Mouse (Mus musculus) midbrain, postnatal 0 days (tissue): ENCODE data around the gene Cfap43. TPM values are rescaled to one million over a fixed set of nuclear protein-coding genes. Genes with fewer than 3 reads are reported as not detected.

Source experiments
- ATAC-seq: fragments of 200-750 bp; cut with Nextera tagmentation; 2 replicates; pipeline ENCODE4 v1.8.0; 2017; ENCODE audit warnings: moderate number of reproducible peaks, mild to moderate bottlenecking, moderate TSS enrichment, moderate library complexity; ENCODE audit not compliant: low FRiP score
- DNase-seq: peaks from one replicate; pipeline ENCODE4 v3.0.0-alpha.2; 2015; ENCODE audit warnings: low spot score
- H3K27ac ChIP-seq: fragments of 300-500 bp; sonication (generic); 2 replicates; pipeline ENCODE4 v1.5.1; 2014; ENCODE audit warnings: low read depth, mild to moderate bottlenecking, low read length, mixed read lengths
- H3K27me3 ChIP-seq: fragments of 300-500 bp; sonication (generic); 2 replicates; pipeline ENCODE4 v1.6.1; 2014; ENCODE audit warnings: low read length, control low read depth, mixed read lengths; ENCODE audit not compliant: insufficient read depth
- H3K36me3 ChIP-seq: fragments of 300-500 bp; sonication (generic); 2 replicates; pipeline ENCODE4 v1.6.1; 2014; ENCODE audit warnings: low read length, control low read depth, mixed read lengths; ENCODE audit not compliant: insufficient read depth
- H3K4me1 ChIP-seq: fragments of 300-500 bp; sonication (generic); 2 replicates; pipeline ENCODE4 v1.6.1; 2014; ENCODE audit warnings: mild to moderate bottlenecking, control low read depth, antibody characterized with exemption, low read length, mixed read lengths; ENCODE audit not compliant: insufficient read depth
- H3K4me2 ChIP-seq: fragments of 300-500 bp; sonication (generic); 2 replicates; pipeline ENCODE4 v1.6.1; 2014; ENCODE audit warnings: low read depth, mild to moderate bottlenecking, low read length, mixed read lengths; ENCODE audit not compliant: poor library complexity, severe bottlenecking
- H3K4me3 ChIP-seq: fragments of 300-500 bp; sonication (generic); 2 replicates; pipeline ENCODE4 v1.5.1; 2014; ENCODE audit warnings: low read depth, mild to moderate bottlenecking, low read length, moderate library complexity
- H3K9ac ChIP-seq: fragments of 300-500 bp; sonication (generic); replicated peaks from 2 replicates; pipeline ENCODE4 v1.6.1; 2014; ENCODE audit warnings: mild to moderate bottlenecking, low read length, moderate library complexity, mixed read lengths; ENCODE audit not compliant: poor library complexity, severe bottlenecking
- H3K9me3 ChIP-seq: fragments of 300-500 bp; sonication (generic); 2 replicates; pipeline ENCODE4 v1.6.1; 2016; ENCODE audit warnings: low read length, control low read depth
- CTCF ChIP-seq: IDR thresholded peaks from 2 replicates; pipeline ENCODE4 v1.5.1; 2016; ENCODE audit warnings: antibody characterized with exemption, mild to moderate bottlenecking
- WGBS: fragments of 180-500 bp; shearing (Covaris S2); extraction: QIAGEN DNeasy Blood & Tissue Kit; methylation state at CpG from one replicate; pipeline ENCODE4 v1.1.7; 2014; 5-methylcytosine and 5-hydroxymethylcytosine counted together
- polyA plus RNA-seq: library from polyadenylated mRNA; unstranded; fragments of >200 nt; fragmentation: Nextera tagmentation; extraction: Ambion mirVana; gene quantifications from 2 replicates; pipeline ENCODE4 v1.2.1, GENCODE M21; 2015
- total RNA-seq: library from RNA; depleted of rRNA; stranded (reverse); fragments of >200 nt; gene quantifications from 2 replicates; pipeline ENCODE4 v1.2.3, GENCODE M21; 2014

Gene Cfap43
- total and polyA plus RNA-seq, 2 experiments from 2014 or later: 2.6 to 4.2 TPM

DNA sequence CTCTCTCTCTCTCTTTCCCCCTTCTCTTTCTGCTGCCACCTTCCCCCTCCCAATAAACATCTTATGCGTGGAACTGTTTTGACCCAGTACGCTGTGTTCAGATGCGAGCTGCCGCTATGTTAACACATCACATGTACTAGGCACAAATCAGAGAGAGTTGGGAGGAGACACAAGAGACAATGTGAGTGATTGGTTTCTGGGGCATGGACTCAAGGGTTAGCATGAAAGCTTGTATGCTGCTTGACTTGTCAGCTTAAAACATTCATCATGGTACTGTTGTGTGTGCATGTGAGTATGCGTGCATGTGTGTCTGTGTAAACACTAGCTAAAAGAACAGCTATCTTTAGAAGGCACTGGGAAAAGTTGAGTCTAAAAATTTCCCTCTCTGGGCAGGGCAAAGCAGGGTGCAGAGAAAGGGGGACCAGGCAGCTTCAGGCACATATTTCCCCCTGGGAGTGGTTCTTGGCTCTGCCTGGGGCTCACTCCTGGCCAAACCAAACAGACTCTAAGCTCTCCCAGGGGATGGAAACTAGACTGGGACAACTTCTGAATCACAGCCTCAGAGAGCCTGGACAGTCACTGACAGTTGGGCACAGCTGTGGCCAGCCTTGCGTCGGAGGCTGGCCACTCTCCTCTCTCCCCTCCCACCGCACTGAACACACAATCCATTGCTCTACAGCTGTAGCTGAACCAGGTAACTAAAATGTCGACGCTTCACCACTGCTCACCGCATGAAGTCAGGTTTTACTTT, 27.4 kb downstream of the Cfap43 start:
- WGBS: 81% methylated on average over 11 of the region's 11 CpGs
- no peak overlapping the region for H3K9ac ChIP-seq

DNA sequence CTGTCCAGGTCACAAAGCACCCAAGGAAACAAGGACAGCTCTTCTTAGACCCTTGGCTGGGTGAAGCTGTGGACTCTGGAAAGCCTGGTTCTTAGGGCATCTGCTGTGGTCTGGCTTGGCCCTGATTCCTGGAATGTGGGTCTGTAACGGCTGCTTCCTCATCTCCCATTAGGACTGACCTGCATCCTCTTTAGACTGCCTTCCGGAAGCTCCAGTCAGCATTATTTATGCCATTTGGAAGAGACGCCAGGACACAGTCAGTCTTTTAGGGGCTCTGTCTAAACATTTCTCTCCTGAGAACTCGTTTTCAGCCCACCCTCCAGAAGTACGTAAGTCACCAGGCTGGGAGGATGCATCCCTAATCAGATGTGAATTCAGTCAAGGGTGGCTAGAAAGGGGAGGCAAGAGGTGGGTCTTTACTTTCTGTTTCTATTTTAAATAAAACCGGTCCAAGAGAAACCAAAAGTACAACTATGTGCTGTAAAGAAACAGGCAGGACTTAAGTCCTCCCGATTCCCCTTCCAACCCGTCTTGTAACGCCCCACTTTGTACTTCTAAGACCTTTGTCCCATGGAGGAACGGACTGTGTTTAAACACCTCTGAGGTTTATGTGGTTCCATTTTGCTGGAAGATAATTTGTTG, 28.5 kb downstream of the Cfap43 start:
- no peaks in the 10 kb centered on the region for H3K27me3 ChIP-seq
- no peaks in the 10 kb centered on the region for H3K9me3 ChIP-seq
- no peaks in the 10 kb centered on the region for H3K4me1 ChIP-seq
- no peaks in the 10 kb centered on the region for H3K36me3 ChIP-seq
- no peak overlapping the region for H3K9ac ChIP-seq
- H3K27ac ChIP-seq: no peak overlapping the region
- ATAC-seq: no peak
- no peak for TF ChIP-seq CTCF
- DNase-seq: no peak
- WGBS: 75% methylated on average over 10 of the region's 10 CpGs
- no peak overlapping the region for H3K4me3 ChIP-seq
- no peak overlapping the region for H3K4me2 ChIP-seq

More for the DNA sequence above, 27.4 kb downstream of the Cfap43 start:
- Histone ChIP-seq H3K27me3 (no peaks in the 10 kb centered on the region), H3K27ac (no peak overlapping the region), H3K4me1 (no peaks in the 10 kb centered on the region), H3K4me3 (no peak overlapping the region), H3K36me3 (no peaks in the 10 kb centered on the region), H3K4me2 (no peak overlapping the region), H3K9me3 (no peaks in the 10 kb centered on the region)
- no peak for DNase-seq
- no peak for TF ChIP-seq CTCF
- ATAC-seq: no peak

DNA sequence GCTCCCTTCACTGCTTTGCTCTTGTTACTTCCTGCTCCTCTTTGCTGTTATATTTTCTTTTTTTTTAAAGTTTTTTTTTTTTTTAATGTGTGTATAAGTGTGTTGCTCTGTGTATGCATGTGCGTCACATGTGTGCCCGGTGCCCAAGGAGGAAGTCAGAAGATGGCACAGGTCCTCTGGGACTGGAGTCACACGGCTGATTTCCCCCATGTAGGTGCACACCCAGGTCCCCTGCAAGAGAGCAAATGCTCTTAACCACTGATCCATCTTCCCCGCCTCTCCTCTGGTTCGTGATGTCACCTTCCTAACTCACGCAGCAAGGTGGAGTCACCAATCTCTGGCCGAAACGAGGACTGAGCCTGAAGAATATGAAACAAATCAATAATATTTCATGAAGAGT, 31.1 kb downstream of the Cfap43 start:
- no peak for ATAC-seq
- WGBS: 93% methylated on average over 8 of the region's 8 CpGs
- H3K4me2 ChIP-seq: no peak overlapping the region

DNA sequence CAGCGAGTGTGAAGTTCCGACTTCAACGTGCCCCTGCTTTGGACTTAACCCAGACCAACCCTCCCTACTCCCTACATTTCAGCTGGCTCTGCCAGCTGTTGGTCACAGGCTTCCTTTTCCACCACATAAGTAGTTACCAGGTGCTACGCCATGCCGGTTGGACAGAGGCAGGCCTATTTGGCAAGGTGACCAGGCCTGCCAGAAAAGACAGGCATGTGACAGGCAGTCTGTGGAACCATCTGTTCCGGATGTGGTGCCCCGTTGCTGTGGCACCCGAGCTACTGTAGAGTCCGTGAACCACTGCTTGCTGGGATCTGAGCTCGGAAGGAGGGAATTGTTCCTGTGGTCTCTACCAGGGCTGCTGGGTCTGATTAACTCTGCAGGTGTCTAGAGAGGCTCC, 31.7 kb downstream of the Cfap43 start:
- ATAC-seq: no peak
- no peaks in the 10 kb centered on the region for H3K27me3 ChIP-seq
- TF ChIP-seq CTCF: no peak
- no peak for DNase-seq
- no peak overlapping the region for H3K9ac ChIP-seq
- H3K36me3 ChIP-seq: no peaks in the 10 kb centered on the region
- no peak overlapping the region for H3K4me3 ChIP-seq
- H3K4me1 ChIP-seq: no peaks in the 10 kb centered on the region
- H3K9me3 ChIP-seq: no peaks in the 10 kb centered on the region
- H3K27ac ChIP-seq: no peak overlapping the region
- H3K4me2 ChIP-seq: no peak overlapping the region
- 85% methylated on average over 10 of the region's 10 CpGs for WGBS

More for the DNA sequence above, 31.1 kb downstream of the Cfap43 start:
- Histone ChIP-seq H3K27me3 (no peaks in the 10 kb centered on the region), H3K4me3 (no peak overlapping the region), H3K9ac (no peak overlapping the region), H3K9me3 (no peaks in the 10 kb centered on the region), H3K4me1 (no peaks in the 10 kb centered on the region), H3K27ac (no peak overlapping the region), H3K36me3 (no peaks in the 10 kb centered on the region)
- no peak for TF ChIP-seq CTCF
- DNase-seq: no peak

DNA sequence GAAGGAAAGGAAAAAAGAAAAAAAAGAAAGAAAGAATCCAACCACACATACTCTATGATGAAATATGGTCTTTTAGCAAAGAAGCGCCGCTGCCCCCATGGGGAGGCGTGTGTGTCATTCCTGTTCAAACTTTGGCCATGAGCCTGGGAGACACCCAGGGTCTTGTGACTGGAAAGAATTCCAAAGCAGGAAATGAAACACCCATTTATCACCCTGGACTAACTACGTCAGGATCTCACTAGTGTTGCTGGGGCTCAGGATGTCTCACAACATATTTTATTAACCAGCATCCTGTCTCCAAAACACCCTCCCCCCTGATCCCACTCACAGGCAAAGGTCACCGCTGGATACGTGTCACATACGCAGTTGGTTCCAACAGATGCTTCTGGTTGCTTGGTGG, 32.5 kb downstream of the Cfap43 start:
- DNase-seq (no peak), ATAC-seq (no peak)
- WGBS: 85% methylated on average over 7 of the region's 7 CpGs
- TF ChIP-seq CTCF: no peak
- Histone ChIP-seq H3K27ac (no peak overlapping the region), H3K9ac (no peak overlapping the region), H3K36me3 (no peaks in the 10 kb centered on the region), H3K4me2 (no peak overlapping the region), H3K9me3 (no peaks in the 10 kb centered on the region), H3K4me3 (no peak overlapping the region), H3K27me3 (no peaks in the 10 kb centered on the region), H3K4me1 (no peaks in the 10 kb centered on the region)

DNA sequence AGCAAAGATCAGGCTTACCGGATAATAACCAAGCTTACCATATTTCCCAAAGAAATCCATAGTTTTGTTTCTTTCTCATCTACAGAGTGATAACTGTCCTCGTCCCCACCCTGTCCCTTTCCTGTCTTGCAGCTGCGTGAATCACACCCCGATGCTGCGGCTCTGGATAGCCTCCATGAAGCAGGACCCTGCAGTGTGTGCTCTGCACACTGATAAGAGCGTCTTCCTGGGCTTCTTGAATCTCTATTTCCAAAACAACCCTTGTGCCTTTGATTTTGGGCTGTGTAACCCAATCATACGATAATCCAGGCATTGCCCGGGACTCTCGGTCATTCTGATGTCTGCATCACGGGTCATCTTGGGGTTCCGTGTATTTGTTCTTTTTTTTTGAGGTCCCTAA, 33.2 kb downstream of the Cfap43 start:
- WGBS: 91% methylated on average over 11 of the region's 11 CpGs
- no peak for ATAC-seq

More for the DNA sequence above, 33.2 kb downstream of the Cfap43 start:
- H3K4me2 ChIP-seq: no peak overlapping the region
- H3K36me3 ChIP-seq: no peaks in the 10 kb centered on the region
- H3K9ac ChIP-seq: no peak overlapping the region
- no peak for TF ChIP-seq CTCF
- H3K27me3 ChIP-seq: no peaks in the 10 kb centered on the region
- no peaks in the 10 kb centered on the region for H3K9me3 ChIP-seq
- no peak overlapping the region for H3K27ac ChIP-seq
- no peaks in the 10 kb centered on the region for H3K4me1 ChIP-seq
- no peak for DNase-seq
- no peak overlapping the region for H3K4me3 ChIP-seq
